Mouse (Mus musculus) left cerebral cortex, adult 2 months (tissue): ENCODE measurements around the gene Olfr160. TPM values are rescaled to one million over a fixed set of nuclear protein-coding genes. Genes with fewer than 3 reads are reported as not detected.
A peak's percentile ranks its signal among the peaks of the same experiment; 100 is the strongest.

Experiments
- DNase-seq, 2 experiments: peaks; one replicate each; pipeline ENCODE4 v3.0.0; 2021 to 2022; ENCODE audit warnings: low spot score in 2 of 2, mixed read lengths in 1 of 2; ENCODE audit errors: extremely low spot score in 1 of 2
- H3K27ac ChIP-seq: fragments of 200-600 bp; 2 replicates; pipeline ENCODE4 v1.8.1; 2022
- H3K4me3 ChIP-seq: fragments of 200-600 bp; 2 replicates; pipeline ENCODE4 v1.8.1; 2022
- CTCF ChIP-seq: fragments of 200-600 bp; IDR thresholded peaks from 2 replicates; pipeline ENCODE4 v1.8.1; 2022; ENCODE audit warnings: antibody characterized with exemption, mild to moderate bottlenecking, moderate library complexity
- intact Hi-C: fragments of 180-260 bp; cut with DNase I; formaldehyde crosslinking; loops from one replicate; pipeline ENCODE4 v1.15.1; 2025
- total RNA-seq, 2 experiments: library from RNA; stranded (reverse); gene quantifications; 2 replicates each; pipeline ENCODE4 v1.2.3; 2021

Gene Olfr160
- total RNA-seq, 2 experiments from 2014 or later: not detected

DNA sequence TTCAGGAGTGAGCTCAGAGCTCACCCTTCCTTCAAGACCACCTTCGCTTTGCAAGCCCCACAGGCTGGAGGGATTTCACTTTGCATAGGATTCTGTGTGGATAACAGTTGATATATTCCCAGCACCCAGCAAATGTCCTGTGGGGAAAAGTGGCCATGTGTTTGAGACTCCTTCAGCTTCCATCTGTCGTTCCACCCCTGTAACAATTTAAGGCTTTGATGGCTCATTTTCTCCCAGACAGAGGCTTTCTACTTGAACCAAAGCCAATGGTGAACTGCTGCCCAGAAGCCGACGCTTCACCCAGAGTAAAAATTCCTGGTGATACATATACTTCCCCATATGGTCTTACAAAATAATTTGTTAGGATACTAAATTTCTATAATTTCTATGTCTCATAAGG lies 40.8 kb downstream of the Olfr160 start:
- Histone ChIP-seq H3K27ac (peak overlapping the region; percentile 66), H3K4me3 (no peak overlapping the region)
- intact Hi-C loops: loop anchor here (5.0 kb wide), 4 partner anchors 48 to 157 kb away; no protein-coding TSS in a partner anchor
- peak in 1 of 2 experiments; percentile 42 for DNase-seq
- TF ChIP-seq CTCF: no peak

DNA sequence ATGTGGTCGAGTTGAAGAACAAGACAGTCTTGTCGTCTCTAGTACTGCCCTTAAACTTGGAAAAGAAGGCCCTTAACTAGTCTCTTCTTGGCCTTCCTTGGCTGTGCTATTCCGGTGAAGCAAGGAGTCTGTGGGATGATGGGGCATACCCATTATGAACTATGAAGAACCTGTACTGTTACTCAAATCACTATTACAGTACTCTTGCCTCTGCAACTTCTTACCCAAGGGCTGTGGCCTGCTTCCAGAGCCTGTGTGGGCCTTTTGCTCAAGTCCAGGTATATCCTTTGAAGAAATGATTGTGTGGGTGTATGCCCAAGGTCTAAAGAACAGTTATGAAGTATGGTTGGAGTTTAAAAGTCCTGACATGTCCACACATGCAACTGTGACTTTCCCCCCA lies 45.8 kb downstream of the Olfr160 start:
- Histone ChIP-seq H3K27ac (no peak overlapping the region), H3K4me3 (no peak overlapping the region)
- intact Hi-C loops: no loop called here
- no peak for TF ChIP-seq CTCF
- DNase-seq: no peak

- intact Hi-C loops: no loop called here
- no peak for DNase-seq
- Histone ChIP-seq H3K4me3 (no peak overlapping the region), H3K27ac (no peak overlapping the region)
- TF ChIP-seq CTCF: no peak
Observed at GRCm38 (mm10) chr9:37669678-37670077, 46.4 kb downstream of the Olfr160 start.

DNA sequence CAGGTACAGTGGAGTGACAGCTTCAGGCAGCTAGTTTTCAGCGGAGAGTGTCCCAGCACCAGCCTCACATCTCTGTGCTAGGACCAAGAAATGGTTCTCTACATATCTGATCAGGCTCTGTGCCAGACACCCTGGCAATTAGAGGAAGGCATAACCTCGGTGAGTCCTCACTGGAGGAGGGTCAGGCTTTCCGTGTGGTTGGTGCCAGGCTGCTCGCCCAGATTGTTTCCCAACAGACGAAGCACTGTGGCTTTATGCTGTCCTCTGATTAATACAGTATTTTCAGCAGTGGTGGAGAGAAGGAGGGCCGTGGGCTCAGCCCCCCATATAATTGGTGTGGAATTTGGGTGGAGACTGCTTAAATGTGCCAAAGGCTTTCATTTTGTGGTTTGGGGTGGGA lies 46.9 kb downstream of the Olfr160 start, which contains the start of gene Panx3:
Gene Panx3 (minus strand): TSS at position 121 of the 400 bp plus-strand sequence.
- no peak for DNase-seq
- no peak within 1 kb of the TSS for H3K4me3 ChIP-seq
- intact Hi-C loops: no loop called here
- no peak within 1 kb of the TSS for H3K27ac ChIP-seq
- no peak for TF ChIP-seq CTCF

GRCm38 (mm10) chr9:37666045-37666444 lies 50.0 kb downstream of the Olfr160 start:
- intact Hi-C loops: no loop called here
- no peak for DNase-seq
- H3K27ac ChIP-seq: no peak overlapping the region
- no peak for TF ChIP-seq CTCF
- no peak overlapping the region for H3K4me3 ChIP-seq

GRCm38 (mm10) chr9:37664604-37665003 lies 51.4 kb downstream of the Olfr160 start:
- Histone ChIP-seq H3K4me3 (no peak overlapping the region), H3K27ac (no peak overlapping the region)
- no peak for DNase-seq
- TF ChIP-seq CTCF: no peak
- intact Hi-C loops: no loop called here

DNA sequence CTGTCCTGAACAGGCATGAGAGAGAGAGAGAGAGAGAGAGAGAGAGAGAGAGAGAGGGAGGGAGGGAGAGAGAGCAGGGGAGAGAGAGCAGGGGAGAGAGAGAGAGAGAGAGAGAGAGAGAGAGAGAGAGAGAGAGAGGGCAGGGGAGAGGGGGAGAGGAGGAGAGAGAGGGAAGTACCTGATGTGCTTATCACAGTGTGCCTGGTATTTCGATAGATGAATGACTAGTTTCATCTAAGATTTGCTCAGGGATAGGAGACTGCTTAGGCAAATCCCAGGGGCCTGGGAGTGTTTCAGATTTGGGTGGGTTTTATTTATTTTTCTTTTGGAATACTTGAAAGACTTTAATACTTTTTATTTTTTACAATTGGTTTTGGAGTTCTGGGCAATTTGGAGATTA lies 52.8 kb downstream of the Olfr160 start:
- no peak for TF ChIP-seq CTCF
- DNase-seq: no peak

GRCm38 (mm10) chr9:37659413-37659812 lies 56.6 kb downstream of the Olfr160 start:
- H3K4me3 ChIP-seq: no peak overlapping the region
- DNase-seq: no peak
- no peak overlapping the region for H3K27ac ChIP-seq
- intact Hi-C loops: no loop called here
- TF ChIP-seq CTCF: no peak

More for the DNA sequence above, 52.8 kb downstream of the Olfr160 start:
- intact Hi-C loops: no loop called here
- Histone ChIP-seq H3K4me3 (no peak overlapping the region), H3K27ac (no peak overlapping the region)

Other genes with a start within 250 kb of the Olfr160 start
- gene Msantd2, start 226.9 kb downstream of the Olfr160 start, total RNA-seq: 10 to 100 TPM; 21.4 to 26.7 TPM
- 10 to 100 TPM; 19.6 to 22.5 TPM for gene Esam, start 188.2 kb downstream of the Olfr160 start, total RNA-seq
- 1 to 10 TPM; 4.1 to 4.5 TPM for gene Vsig2, start 177.0 kb downstream of the Olfr160 start, total RNA-seq
- 1,000 to 10,000 TPM; 1,927 to 1,950 TPM for gene Nrgn, start 163.3 kb downstream of the Olfr160 start, total RNA-seq
- 10 to 100 TPM; 17.1 to 18.8 TPM for gene Siae, start 160.6 kb downstream of the Olfr160 start, total RNA-seq
- gene Spa17, start 102.5 kb downstream of the Olfr160 start, total RNA-seq: 1 to 10 TPM; 1.7 to 2.1 TPM
- 10 to 100 TPM; 52.5 to 59.8 TPM for gene Tbrg1, start 58.9 kb downstream of the Olfr160 start, total RNA-seq
- not detected for gene Panx3, start 47.0 kb downstream of the Olfr160 start, total RNA-seq
- gene Olfr874, start 28.9 kb upstream of the Olfr160 start, total RNA-seq: not detected
- gene Olfr875, start 55.6 kb upstream of the Olfr160 start, total RNA-seq: not detected
- not detected for gene Olfr876, start 86.8 kb upstream of the Olfr160 start, total RNA-seq
- gene Olfr877, start 138.0 kb upstream of the Olfr160 start, total RNA-seq: under 1 TPM in 1 of 2 experiments, not detected in 1; 0.25 TPM
- under 1 TPM; 0.05 to 0.07 TPM for gene Olfr145, start 180.5 kb upstream of the Olfr160 start, total RNA-seq
- gene Olfr878, start 201.6 kb upstream of the Olfr160 start, total RNA-seq: under 1 TPM; 0.23 to 0.36 TPM